Mouse (Mus musculus) liver, embryonic 14.5 days (tissue): ENCODE measurements at regions not wholly inside any gene's neighbourhood (a gene's known extent, or its start where the extent isn't known, plus 50 kb on each side); places are given as distances from the start of the nearest gene placed in this dataset.
"Not testable (repeated sequence)": the region's sequence is repeated elsewhere in the genome, so short reads cannot be mapped to it uniquely, and the experiment has no call there.

Experiments
- ATAC-seq: fragments of 200-750 bp; cut with Nextera tagmentation; 2 replicates; pipeline ENCODE4 v1.8.0; 2017; ENCODE audit warnings: moderate number of reproducible peaks, mild to moderate bottlenecking, moderate library complexity; ENCODE audit not compliant: insufficient read depth
- DNase-seq, 3 experiments: peaks; one replicate each; pipeline ENCODE4 v3.0.0-alpha.2; 2012 to 2013; ENCODE audit warnings: low read depth in 3 of 3, low spot score in 3 of 3
- H3K27ac ChIP-seq: fragments of 300-500 bp; sonication (generic); 2 replicates; pipeline ENCODE4 v1.5.1; 2014; ENCODE audit warnings: moderate library complexity, mild to moderate bottlenecking, control low read depth, inconsistent platforms
- H3K27me3 ChIP-seq: fragments of 300-500 bp; sonication (generic); 2 replicates; pipeline ENCODE4 v1.6.1; 2014; ENCODE audit warnings: mild to moderate bottlenecking, low read length, moderate library complexity; ENCODE audit not compliant: control insufficient read depth, insufficient read depth
- H3K36me3 ChIP-seq: fragments of 300-500 bp; sonication (generic); replicated peaks from 2 replicates; pipeline ENCODE4 v1.6.1; 2014; ENCODE audit warnings: low read depth; ENCODE audit not compliant: control insufficient read depth, insufficient read depth
- H3K4me1 ChIP-seq, 2 experiments: fragments of 200-500 bp in 1 of 2; fragments of 300-500 bp in 1 of 2; sonication (generic) in 1 of 2; replicated peaks; 2 replicates each; pipeline ENCODE4 v1.6.1; 2012 to 2014; ENCODE audit warnings: antibody characterized with exemption in 1 of 2, inconsistent platforms in 1 of 2, low read length in 1 of 2; ENCODE audit not compliant: control insufficient read depth in 2 of 2, insufficient read depth in 2 of 2
- H3K4me2 ChIP-seq: fragments of 300-500 bp; sonication (generic); 2 replicates; pipeline ENCODE4 v1.6.1; 2014; ENCODE audit warnings: low read depth, mild to moderate bottlenecking, control low read depth, moderate library complexity
- H3K4me3 ChIP-seq, 2 experiments: fragments of 200-500 bp in 1 of 2; fragments of 300-500 bp in 1 of 2; sonication (generic) in 1 of 2; 2 replicates each; pipeline ENCODE4 v1.5.1; 2012 to 2014; ENCODE audit warnings: low read depth in 2 of 2, low read length in 2 of 2, mild to moderate bottlenecking in 2 of 2, control low read depth in 1 of 2, inconsistent platforms in 1 of 2, moderate library complexity in 1 of 2; ENCODE audit not compliant: insufficient read depth in 1 of 2
- H3K9ac ChIP-seq: fragments of 300-500 bp; sonication (generic); replicated peaks from 2 replicates; pipeline ENCODE4 v1.6.1; 2014; ENCODE audit warnings: mild to moderate bottlenecking, control low read depth, moderate library complexity
- H3K9me3 ChIP-seq: fragments of 300-500 bp; sonication (generic); 2 replicates; pipeline ENCODE4 v1.6.1; 2016; ENCODE audit warnings: low read length, mixed read lengths; ENCODE audit not compliant: control insufficient read depth
- CTCF ChIP-seq: IDR thresholded peaks from 2 replicates; pipeline ENCODE4 v1.5.1; 2016; ENCODE audit warnings: antibody characterized with exemption, low read depth, control low read depth
- EP300 ChIP-seq: IDR thresholded peaks from 2 replicates; pipeline ENCODE4 v1.6.1; 2016; ENCODE audit warnings: antibody characterized with exemption, low read depth
- WGBS: fragments of 180-500 bp; shearing (Covaris S2); extraction: QIAGEN DNeasy Blood & Tissue Kit; methylation state at CpG from one replicate; pipeline ENCODE4 v1.1.7; 2014; ENCODE audit not compliant: insufficient replicate concordance; 5-methylcytosine and 5-hydroxymethylcytosine counted together

DNA sequence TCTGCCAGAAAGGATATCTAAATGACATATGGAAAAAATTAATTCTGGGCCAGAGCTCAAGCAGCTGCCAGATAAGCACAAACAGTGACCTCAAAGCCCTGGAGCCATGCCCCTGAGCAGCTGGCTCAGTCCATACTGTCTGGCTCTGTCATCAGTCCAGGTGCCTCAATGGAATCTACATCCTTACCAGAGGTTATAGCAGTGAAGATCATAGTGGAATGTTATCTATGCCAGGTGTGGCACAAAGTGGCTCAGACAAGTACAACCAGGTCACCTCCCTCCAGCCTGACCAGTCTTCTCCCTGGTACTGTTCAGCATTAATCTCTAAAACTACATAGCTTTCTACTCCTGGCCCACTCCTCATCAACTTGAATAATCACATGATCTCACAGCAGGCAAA, 64.4 kb upstream of the Prl2c3 start:
- no peak overlapping the region for H3K27ac ChIP-seq
- no peaks in the 10 kb centered on the region for H3K4me1 ChIP-seq
- peaks cover 3% of the 10 kb centered on the region for H3K9me3 ChIP-seq
- H3K36me3 ChIP-seq = no peaks in the 10 kb centered on the region
- no peak overlapping the region for H3K9ac ChIP-seq
- no peaks in the 10 kb centered on the region for H3K27me3 ChIP-seq
- no peak for DNase-seq
- ATAC-seq = peak; percentile 43; the same call in 1 of the 2 replicates
- no peak overlapping the region for H3K4me2 ChIP-seq
- TF ChIP-seq CTCF (no peak), EP300 (no peak)
- no peak overlapping the region for H3K4me3 ChIP-seq

DNA sequence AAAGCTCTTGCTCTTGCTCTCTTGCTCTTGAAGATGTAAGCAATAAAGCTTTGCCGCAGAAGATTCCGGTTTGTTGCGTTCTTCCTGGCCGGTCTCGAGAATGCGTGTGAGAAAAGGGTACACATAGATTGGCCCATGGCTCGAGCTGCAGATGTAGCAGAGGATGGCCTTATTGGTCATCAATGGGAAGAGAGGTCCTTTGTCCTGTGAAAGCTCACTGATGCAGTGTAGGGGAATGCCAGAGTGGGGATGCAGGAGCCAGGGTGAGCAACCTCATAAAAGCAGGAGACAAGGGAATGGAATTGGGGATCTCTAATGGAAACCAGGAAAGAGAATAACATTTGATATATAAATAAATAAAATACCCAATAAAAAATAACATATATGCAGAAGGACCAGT, 63.7 kb upstream of the Prl2c3 start:
- not testable (repeated sequence) for H3K9me3 ChIP-seq, DNase-seq, H3K9ac ChIP-seq, H3K36me3 ChIP-seq, H3K4me3 ChIP-seq, H3K4me1 ChIP-seq, H3K27ac ChIP-seq, H3K4me2 ChIP-seq, ATAC-seq, H3K27me3 ChIP-seq
- 76% methylated on average over 7 of the region's 7 CpGs for WGBS

DNA sequence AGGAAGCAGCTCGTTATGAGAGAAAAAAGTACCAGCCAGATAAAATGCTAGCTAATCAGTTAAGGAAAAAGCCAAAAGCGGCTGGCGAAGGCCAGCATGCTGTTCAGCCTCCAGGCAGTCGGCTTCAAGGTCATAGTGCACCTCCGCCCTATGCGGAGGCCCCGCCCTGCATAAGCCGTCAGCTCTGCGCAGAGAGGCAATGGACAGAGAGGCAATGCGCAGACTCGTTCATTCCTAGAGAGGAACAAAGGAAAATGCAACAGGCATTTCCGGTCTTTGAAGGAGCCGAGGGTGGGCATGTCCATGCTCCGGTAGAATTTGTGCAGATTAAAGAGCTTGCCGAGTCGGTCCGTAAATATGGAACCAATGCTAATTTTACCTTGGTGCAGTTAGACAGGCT, 61.1 kb upstream of the Prl2c3 start:
- not testable (repeated sequence) for H3K9me3 ChIP-seq, H3K4me3 ChIP-seq, H3K36me3 ChIP-seq, H3K27me3 ChIP-seq, H3K4me2 ChIP-seq, ATAC-seq, H3K27ac ChIP-seq, H3K4me1 ChIP-seq, DNase-seq, H3K9ac ChIP-seq
- WGBS = 79% methylated on average over 16 of the region's 17 CpGs

DNA sequence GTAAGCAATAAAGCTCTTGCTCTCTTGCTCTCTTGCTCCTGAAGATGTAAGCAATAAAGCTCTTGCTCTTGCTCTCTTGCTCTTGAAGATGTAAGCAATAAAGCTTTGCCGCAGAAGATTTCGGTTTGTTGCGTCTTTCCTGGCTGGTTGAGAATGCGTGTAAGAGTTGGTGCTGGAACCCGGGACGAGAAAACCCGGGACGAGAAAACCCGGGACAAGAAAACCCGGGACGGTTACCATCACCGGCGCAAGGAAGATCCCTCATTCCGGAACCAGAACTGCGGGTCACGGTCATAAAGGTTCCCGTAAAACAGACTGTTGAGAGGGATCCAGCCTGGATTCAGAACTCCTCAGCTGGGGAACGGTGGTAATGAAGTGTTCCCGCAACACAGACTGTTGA, 60.1 kb upstream of the Prl2c3 start:
- ATAC-seq, DNase-seq, H3K27ac ChIP-seq, H3K4me2 ChIP-seq, H3K27me3 ChIP-seq, H3K4me1 ChIP-seq, H3K9ac ChIP-seq, H3K36me3 ChIP-seq, H3K4me3 ChIP-seq, H3K9me3 ChIP-seq: not testable (repeated sequence)
- 81% methylated on average over 19 of the region's 19 CpGs for WGBS
